Comparison of ENCODE assay signal across 10 mouse cellular contexts in genomic region chr5:21933340-21934075, GRCm38 (mm10).
DNase-seq lines count a peak whose midpoint lies in the region; ATAC-seq lines count a peak whose summit lies in the region.
"Had no signal": no experiment of that assay in that cellular context is flagged by ENCODE, and none has a peak within 500 bp of the region (broad histone marks: within the 10 kb centered on the region; RNA-seq: fewer than 3 reads in every experiment).

No protein-coding gene starts in this region.

- WGBS in hindbrain, embryonic 14.5 days, result 78% methylated on average over 8 of the region's 8 CpGs
- 84% methylated on average over 8 of the region's 8 CpGs for WGBS in hindbrain, embryonic 13.5 days
- 82% methylated on average over 8 of the region's 8 CpGs for WGBS in midbrain, embryonic 15.5 days
- WGBS in midbrain, embryonic 13.5 days, result 87% methylated on average over 8 of the region's 8 CpGs

- no peak overlapping the region for H3K27ac ChIP-seq in hindbrain, embryonic 14.5 days
- no peak overlapping the region for H3K27ac ChIP-seq in hindbrain, embryonic 13.5 days
- H3K27ac ChIP-seq in midbrain, embryonic 15.5 days, result no peak overlapping the region
- no peak overlapping the region for H3K27ac ChIP-seq in midbrain, embryonic 13.5 days
- H3K27ac ChIP-seq: embryonic facial prominence, embryonic 15.5 days had no signal

- H3K9ac ChIP-seq in hindbrain, embryonic 14.5 days, result no peak overlapping the region
- H3K9ac ChIP-seq in hindbrain, embryonic 13.5 days, result no peak overlapping the region
- no peak overlapping the region for H3K9ac ChIP-seq in midbrain, embryonic 15.5 days
- H3K9ac ChIP-seq in midbrain, embryonic 13.5 days (replicated peaks), result no peak overlapping the region
- H3K9ac ChIP-seq: embryonic facial prominence, embryonic 15.5 days had no signal

- no peak overlapping the region for H3K4me2 ChIP-seq in hindbrain, embryonic 14.5 days (replicated peaks)
- no peak overlapping the region for H3K4me2 ChIP-seq in hindbrain, embryonic 13.5 days
- no peak overlapping the region for H3K4me2 ChIP-seq in midbrain, embryonic 15.5 days
- no peak overlapping the region for H3K4me2 ChIP-seq in midbrain, embryonic 13.5 days (replicated peaks)
- H3K4me2 ChIP-seq: embryonic facial prominence, embryonic 15.5 days had no signal

- no peaks in the 10 kb centered on the region for H3K36me3 ChIP-seq in hindbrain, embryonic 14.5 days (replicated peaks; ENCODE audit: control insufficient read depth, insufficient read depth)
- no peaks in the 10 kb centered on the region for H3K36me3 ChIP-seq in hindbrain, embryonic 13.5 days
- H3K36me3 ChIP-seq in midbrain, embryonic 15.5 days (replicated peaks), result no peaks in the 10 kb centered on the region
- H3K36me3 ChIP-seq in midbrain, embryonic 13.5 days, result no peaks in the 10 kb centered on the region
- H3K36me3 ChIP-seq: embryonic facial prominence, embryonic 15.5 days had no signal

- no peak for ATAC-seq in hindbrain, embryonic 14.5 days (ENCODE audit: low FRiP score)
- ATAC-seq in hindbrain, embryonic 13.5 days (ENCODE audit: low FRiP score), result no peak
- 0 out of 2 replicates have a peak, but pooled peaks have one; percentile 13 for ATAC-seq in midbrain, embryonic 15.5 days (replicated peaks)
- no peak for ATAC-seq in midbrain, embryonic 13.5 days

- H3K27me3 ChIP-seq in hindbrain, embryonic 14.5 days (ENCODE audit: control insufficient read depth, insufficient read depth, low read length), result no peaks in the 10 kb centered on the region
- no peaks in the 10 kb centered on the region for H3K27me3 ChIP-seq in hindbrain, embryonic 13.5 days
- no peaks in the 10 kb centered on the region for H3K27me3 ChIP-seq in midbrain, embryonic 15.5 days (replicated peaks)
- no peaks in the 10 kb centered on the region for H3K27me3 ChIP-seq in midbrain, embryonic 13.5 days
- H3K27me3 ChIP-seq: embryonic facial prominence, embryonic 15.5 days had no signal

- peak; percentile 75 for DNase-seq in hindbrain, embryonic 14.5 days (ENCODE audit: low spot score)
- peak; percentile 20 for DNase-seq in cerebellum, adult 11 months
- DNase-seq in retina, adult 2 months (ENCODE audit: low read depth, low spot score), result peak; percentile 26
- no peak for DNase-seq in gastrocnemius, postnatal 4 days (ENCODE audit: low spot score in 2 of 2)
- no peak for DNase-seq in urinary bladder, adult 2 months (ENCODE audit: low spot score)
- DNase-seq: thymus, postnatal 14 days had no signal

- H3K9me3 ChIP-seq in hindbrain, embryonic 14.5 days (ENCODE audit: control insufficient read depth, low read length), result no peaks in the 10 kb centered on the region
- no peaks in the 10 kb centered on the region for H3K9me3 ChIP-seq in hindbrain, embryonic 13.5 days
- no peaks in the 10 kb centered on the region for H3K9me3 ChIP-seq in midbrain, embryonic 15.5 days
- H3K9me3 ChIP-seq in midbrain, embryonic 13.5 days, result no peaks in the 10 kb centered on the region
- H3K9me3 ChIP-seq: embryonic facial prominence, embryonic 15.5 days had no signal

- H3K4me1 ChIP-seq in hindbrain, embryonic 14.5 days (replicated peaks; ENCODE audit: control insufficient read depth, insufficient read depth, low read length), result peaks cover 10% of the 10 kb centered on the region; the same call in 1 of the 2 replicates
- H3K4me1 ChIP-seq in hindbrain, embryonic 13.5 days (replicated peaks), result peaks cover 15% of the 10 kb centered on the region
- H3K4me1 ChIP-seq in midbrain, embryonic 15.5 days, result peaks cover 6% of the 10 kb centered on the region; the same call in 1 of the 2 replicates
- peaks cover 16% of the 10 kb centered on the region for H3K4me1 ChIP-seq in midbrain, embryonic 13.5 days (replicated peaks)
- H3K4me1 ChIP-seq: embryonic facial prominence, embryonic 15.5 days had no signal

- H3K4me3 ChIP-seq in hindbrain, embryonic 14.5 days (replicated peaks; ENCODE audit: low read length), result no peak overlapping the region
- no peak overlapping the region for H3K4me3 ChIP-seq in hindbrain, embryonic 13.5 days
- H3K4me3 ChIP-seq in midbrain, embryonic 15.5 days, result no peak overlapping the region
- H3K4me3 ChIP-seq in midbrain, embryonic 13.5 days (replicated peaks), result no peak overlapping the region
- H3K4me3 ChIP-seq: embryonic facial prominence, embryonic 15.5 days had no signal

Comparison
In these comparisons a context has a peak if more than half of its experiments do, and no peak if none do; other contexts are left out.
1. DNase-seq: peak in hindbrain, embryonic 14.5 days (single experiment), cerebellum, adult 11 months (single experiment) and retina, adult 2 months (single experiment); none in gastrocnemius, postnatal 4 days (0 of 2) and urinary bladder, adult 2 months (single experiment).